Mouse (Mus musculus) bone marrow macrophage, adult 2 months (primary cell): Measurements from ENCODE around the gene Fam189a2.

Experiments used
- CTCF ChIP-seq: IDR thresholded peaks from 2 replicates; pipeline ENCODE4 v1.5.1; 2012; ENCODE audit warnings: low read depth, mild to moderate bottlenecking, low read length, moderate library complexity
- POLR2A ChIP-seq: IDR thresholded peaks from 2 replicates; pipeline ENCODE4 v1.6.1; 2012; ENCODE audit warnings: mild to moderate bottlenecking, low read depth, low read length, borderline replicate concordance

DNA sequence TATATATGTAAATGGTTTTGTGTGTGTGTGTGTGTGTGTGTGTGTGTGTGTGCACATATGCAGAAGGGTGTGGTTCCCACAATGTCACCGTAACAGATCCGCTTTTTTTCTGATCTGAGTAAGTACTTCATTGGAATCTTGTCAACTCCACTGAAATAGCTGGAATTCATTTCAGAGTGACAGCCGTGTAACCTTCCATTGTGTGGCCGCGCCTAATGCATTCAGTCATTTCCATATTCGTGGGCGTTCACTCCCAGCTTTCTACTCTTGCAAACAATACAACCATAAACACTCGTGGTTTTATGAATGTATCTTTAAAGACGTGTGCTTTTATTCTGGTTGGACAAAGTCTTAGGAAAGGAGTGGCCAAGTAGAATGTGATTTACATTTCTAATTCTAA is 6.7 kb downstream of the Fam189a2 start:
- TF ChIP-seq CTCF (no peak), POLR2A (no peak)
